Mouse (Mus musculus) kidney, postnatal 10 days (tissue): Measurements from ENCODE around the gene Sqstm1.
"Not testable (repeated sequence)": the region's sequence is repeated elsewhere in the genome, so short reads cannot be mapped to it uniquely, and the experiment has no call there.

Experiments used
- DNase-seq: peaks from one replicate; pipeline ENCODE4 v3.0.0; 2021; ENCODE audit warnings: mixed read lengths

Sqstm1 gene

DNA sequence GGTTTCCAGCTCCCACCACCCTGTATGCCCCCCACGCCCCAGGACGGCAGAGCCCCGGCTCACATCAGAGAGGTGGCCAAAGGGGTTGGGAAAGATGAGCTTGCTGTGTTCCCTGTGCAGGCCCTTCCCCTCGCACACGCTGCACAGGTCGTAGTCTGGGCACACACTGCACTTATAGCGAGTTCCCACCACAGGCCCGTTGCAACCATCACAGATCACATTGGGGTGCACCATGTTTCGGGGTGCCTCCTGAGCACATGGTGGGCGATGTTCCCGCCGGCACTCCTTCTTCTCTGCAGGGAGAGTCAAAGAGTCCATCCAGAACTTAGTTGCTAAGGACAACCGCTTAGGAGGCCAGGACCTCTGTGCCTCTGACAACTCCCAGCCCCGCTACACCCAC is 3.3 kb downstream of the Sqstm1 start:
- DNase-seq: no peak

DNA sequence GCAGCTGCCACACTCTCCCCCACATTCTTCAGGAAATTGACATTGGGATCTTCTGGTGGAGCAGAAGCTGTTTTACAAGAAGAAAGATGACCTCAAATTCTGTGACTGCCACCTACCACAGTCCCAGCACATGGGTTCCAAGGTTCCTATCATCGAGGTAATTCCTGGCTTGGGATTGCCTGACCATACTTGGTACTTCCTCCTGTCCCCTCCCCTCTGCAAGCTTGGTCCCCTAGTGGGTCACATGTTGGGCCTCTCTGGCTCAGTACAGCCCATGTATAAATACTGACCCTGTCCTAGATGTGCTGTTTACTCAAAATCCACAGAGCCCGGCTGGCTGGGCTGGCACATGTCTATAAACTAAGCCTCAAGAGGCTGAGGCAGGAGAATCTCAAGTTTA is 4.6 kb downstream of the Sqstm1 start:
- DNase-seq: no peak

DNA sequence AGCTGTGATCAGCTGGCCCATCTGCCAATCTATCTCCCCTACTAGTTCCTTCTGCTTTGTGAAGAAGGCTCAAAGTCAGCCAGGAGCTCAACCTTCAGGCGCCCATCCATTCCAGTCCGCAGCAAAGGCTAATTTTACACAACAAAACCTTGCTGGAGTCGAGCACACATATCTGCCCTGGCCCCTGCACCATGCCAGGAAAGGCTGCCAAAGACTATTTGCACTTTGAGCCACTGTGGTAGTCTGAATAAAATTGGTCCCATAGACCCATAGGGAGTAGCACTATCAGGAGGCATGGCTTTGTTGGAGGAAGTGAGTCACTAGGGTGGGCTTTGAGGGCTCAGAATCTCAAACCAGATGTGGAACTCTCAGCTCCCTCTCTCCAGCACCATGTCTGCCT is 5.2 kb downstream of the Sqstm1 start:
- DNase-seq: no peak

DNA sequence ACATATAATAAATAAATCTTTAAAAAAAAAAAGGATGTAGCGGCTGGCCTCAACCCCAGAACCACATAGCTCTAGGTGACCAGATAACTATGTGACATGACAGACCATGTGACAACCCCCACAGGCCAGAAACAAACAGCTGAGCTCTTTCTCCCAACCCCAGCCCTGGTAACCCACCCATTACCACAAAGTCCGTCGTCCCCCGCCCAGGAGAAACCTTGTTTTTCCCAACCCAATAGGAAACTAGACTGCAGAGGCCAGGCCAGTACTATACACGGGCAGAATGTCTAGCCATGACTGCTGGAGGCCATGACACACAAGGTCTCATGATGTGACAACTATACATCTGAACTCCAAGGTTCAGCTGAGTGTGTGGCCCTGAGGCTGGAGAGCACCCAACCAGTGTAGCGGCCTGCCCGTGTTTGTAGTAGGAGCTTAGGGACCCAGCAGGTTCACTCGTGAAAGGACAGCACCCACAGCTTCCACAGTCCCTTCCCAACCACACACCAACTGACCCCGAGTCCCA is 7.3 kb downstream of the Sqstm1 start:
- DNase-seq: no peak

DNA sequence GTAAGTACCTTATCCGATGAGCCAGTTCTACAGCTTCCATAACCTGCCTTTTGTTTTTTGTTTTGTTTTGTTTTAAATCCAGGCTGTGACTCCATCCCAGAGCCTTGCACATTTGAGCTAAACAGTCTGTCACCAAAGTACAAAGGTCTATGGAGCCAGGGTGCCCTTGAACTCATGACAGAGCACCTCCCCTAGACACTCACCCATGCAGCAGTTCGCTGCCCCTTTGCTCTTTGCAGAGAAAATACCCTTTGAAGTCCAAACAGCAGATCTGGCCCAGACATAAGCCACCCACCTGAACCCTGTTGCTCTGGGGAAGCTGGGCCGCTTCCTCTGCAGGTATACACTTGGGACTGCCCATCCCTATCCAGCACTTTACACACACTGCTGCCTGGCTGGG is 9.0 kb downstream of the Sqstm1 start:
- no peak for DNase-seq

DNA sequence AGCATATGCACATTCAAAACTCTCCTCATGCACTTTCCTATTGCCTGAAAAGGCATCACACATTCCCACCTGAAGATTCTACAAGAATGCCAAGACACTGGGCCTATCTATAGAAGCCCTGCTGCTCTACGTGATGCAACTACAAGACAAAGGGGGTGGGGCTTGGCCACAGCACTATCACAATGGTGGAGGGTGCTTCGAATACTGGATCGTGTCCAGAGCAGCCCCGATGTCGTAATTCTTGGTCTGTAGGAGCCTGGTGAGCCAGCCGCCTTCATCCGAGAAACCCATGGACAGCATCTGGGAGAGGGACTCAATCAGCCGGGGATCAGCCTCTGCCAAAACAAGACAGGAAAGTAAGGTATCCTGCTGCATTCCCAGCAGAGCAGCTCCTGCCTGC is 10.0 kb downstream of the Sqstm1 start:
- no peak for DNase-seq

DNA sequence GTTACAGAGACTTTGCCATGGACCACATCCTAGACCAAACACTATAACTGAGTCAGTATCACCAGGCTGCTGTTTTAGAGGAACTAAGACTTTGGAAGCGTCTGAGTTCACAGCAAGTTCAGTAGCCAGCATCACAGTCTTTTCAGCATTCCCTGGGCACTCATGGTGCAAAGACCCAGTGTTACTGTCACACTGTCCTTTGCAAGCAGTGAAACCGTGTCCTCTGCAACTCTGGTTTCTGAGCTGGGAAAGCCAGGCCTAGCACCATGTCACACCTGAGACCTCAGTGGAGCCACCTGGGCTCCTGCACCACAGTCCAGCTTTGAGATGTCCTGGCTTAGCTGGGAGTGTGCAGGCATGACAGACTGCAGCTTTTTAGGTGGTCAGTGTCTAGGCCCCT is 11.7 kb downstream of the Sqstm1 start:
- no peak for DNase-seq

DNA sequence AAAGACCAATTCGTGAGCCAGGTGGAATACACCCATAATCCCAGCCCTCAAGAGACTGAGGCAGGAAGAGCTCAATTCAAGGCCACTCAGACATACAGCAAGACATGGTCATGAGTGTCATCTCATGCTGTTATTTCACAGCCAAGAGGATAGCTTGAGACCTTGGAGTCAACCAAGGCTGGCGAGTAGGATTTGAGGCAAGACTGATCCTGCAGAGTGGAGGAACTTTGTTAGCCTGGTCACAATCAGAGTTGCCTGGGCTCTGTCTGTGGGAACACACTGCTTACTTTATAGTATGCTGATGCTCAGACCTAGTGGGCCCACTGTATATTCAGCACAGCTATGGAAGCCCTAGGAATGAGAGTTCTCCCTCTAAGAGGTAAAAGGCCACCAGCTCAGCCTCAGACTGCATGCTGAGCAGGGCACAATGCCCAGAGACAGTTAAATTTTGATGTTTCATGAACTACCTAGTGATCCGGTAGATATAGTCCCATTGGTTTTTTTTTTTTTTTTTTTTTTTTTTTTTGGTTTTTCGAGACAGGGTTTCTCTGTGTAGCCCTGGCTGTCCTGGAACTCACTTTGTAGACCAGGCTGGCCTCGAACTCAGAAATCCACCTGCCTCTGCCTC is 12.3 kb downstream of the Sqstm1 start:
- no peak for DNase-seq

DNA sequence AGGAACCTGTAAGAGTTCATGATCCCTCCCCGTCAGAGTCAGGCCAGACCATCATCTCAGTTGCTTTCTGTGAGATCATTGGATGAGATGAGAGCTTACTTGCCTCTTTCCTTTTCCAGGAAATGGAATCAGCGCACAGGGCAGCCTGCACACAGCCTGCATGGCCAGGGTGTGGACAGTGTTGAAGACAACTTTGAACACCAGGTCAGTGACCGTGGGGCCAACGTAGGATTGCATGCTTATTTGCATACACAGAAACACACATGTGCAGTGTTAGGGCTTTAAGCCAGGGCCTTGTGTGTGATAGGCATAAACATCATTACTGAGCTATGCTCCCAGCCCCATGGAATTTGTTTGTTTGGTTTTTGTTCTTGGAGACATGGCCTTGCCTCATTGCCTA is 13.1 kb downstream of the Sqstm1 start:
- no peak for DNase-seq

DNA sequence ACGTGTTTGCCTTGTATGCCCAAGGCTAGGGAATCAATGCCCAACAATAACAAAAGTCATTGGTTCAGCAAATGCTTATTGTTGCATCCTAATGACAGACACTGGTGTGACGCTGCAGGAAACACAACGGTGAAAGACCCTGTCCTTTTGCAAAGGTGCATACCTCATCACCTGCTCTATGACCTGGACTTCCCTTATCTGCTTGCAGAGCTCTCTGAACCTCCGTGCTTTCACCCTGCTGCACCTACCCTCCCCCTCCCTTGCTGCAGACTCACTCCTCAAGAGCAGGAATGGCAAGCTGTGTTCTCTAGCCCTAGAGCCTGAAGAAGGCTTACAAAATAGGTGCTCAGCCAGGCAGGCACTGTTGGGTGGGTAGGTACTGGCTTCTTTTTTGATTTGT is 15.8 kb downstream of the Sqstm1 start:
- DNase-seq: no peak

DNA sequence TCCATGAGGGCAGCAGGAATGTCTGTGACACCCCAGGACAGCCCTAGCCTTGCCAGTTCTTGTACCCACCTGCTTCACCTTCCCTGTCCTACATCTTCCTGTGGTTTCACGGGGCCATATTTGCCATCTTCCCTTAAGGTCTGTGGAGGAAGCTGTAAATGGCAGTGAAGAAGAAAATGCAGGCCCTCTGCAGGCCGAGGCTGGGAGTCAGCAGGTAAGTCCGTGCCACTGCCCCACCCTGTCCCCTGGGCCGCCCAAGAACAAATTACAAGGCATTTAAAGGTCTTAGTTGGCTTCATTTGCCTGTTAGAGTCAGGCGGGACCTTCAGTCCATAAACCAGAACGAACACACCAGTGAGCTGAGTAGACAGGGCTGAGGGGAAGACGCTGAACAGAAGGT is 16.6 kb downstream of the Sqstm1 start:
- no peak for DNase-seq

DNA sequence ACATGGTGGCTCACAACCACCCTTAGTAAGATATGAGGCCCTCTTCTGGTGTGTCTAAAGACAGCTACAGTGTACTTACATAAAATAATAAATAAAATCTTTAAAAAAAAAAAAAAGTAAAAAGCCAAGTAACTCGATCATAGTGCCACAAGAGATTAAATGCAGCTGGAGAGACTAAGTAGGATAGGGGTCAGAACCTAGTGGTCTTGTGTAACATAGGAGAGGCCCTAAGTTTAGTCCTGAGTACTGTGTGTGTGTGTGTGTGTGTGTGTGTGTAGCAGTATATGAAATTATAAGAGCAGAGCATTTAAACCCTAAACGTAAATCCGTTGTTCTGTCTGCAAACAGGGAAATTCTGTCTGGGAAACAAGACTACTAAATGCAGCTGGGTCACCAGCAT is 18.3 kb downstream of the Sqstm1 start:
- DNase-seq: no peak

DNA sequence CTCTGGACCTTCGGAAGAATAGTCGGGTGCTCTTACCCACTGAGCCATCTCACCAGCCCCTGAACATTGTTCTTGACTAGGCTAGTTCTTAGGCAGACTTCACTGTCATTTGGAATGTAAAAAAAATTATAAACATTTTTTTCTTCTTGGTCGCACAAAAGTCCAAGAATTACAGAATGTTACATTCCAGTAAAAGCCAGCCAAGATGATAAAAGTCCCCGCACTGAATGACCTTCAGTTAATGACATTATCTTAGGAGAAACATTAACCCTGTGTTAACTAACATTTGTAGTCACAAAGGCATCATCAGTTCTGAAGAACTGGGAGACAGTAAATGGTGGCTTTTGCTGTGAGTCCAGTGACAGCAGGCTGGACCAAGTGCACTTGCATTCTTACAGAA is 20.3 kb downstream of the Sqstm1 start:
- DNase-seq: no peak

DNA sequence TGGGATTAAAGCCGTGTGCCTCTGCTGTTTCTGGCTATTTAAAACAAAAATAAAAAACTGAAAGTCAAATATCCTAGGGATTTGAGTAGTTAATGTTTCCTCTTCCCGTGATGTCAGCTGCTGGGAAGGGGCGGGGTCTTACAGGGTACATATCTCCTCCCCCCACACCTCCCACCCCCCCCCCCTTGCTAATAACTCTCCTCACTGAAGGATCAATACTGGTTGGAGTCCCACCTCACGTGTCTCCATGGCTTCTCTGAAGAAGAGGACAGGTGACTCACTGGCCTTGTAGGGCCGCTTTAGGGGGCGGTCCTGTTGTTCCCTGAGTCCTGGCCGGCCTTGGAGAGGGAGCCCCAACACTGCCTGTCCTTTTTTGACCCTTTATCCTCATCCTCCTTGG is 21.9 kb downstream of the Sqstm1 start:
- DNase-seq: no peak

DNA sequence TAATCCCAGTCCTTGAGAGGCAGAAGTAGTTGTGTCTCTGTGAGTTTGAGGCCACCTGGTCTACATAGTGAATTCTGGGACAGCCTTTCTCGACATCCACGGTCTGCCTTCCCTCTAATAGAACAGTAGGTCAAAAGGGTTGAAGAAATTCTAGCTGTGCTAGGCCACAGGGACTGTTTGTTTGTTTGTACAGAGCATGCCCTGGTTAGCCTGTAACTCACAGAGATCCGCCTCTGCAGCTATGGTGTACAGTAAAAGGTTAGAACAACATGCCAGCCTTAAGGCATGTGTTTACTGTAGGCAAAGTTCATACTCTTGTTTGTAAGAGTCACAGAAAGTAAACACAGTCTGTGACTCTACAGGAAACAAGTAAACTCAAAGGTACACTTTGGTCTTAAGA is 25.8 kb downstream of the Sqstm1 start:
- DNase-seq: no peak

DNA sequence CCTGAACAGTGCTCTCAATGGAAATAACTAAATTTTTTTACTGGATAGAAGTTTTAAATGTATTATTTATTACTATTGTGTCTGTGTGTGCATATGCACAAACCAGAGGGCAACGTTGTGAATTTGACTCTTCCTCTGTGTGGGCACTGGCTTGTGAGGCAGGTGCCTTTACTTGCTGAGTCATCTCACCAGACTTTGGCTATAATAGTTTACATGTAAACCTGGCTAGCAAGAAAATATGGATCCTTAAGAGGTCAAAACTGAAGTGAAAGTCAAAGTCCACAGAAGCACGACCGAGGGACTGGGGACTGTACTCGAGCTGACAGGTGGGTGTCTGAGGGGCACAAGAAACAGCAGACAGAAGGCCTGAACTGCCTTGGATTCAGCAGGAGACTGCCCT is 27.9 kb downstream of the Sqstm1 start:
- no peak for DNase-seq

DNA sequence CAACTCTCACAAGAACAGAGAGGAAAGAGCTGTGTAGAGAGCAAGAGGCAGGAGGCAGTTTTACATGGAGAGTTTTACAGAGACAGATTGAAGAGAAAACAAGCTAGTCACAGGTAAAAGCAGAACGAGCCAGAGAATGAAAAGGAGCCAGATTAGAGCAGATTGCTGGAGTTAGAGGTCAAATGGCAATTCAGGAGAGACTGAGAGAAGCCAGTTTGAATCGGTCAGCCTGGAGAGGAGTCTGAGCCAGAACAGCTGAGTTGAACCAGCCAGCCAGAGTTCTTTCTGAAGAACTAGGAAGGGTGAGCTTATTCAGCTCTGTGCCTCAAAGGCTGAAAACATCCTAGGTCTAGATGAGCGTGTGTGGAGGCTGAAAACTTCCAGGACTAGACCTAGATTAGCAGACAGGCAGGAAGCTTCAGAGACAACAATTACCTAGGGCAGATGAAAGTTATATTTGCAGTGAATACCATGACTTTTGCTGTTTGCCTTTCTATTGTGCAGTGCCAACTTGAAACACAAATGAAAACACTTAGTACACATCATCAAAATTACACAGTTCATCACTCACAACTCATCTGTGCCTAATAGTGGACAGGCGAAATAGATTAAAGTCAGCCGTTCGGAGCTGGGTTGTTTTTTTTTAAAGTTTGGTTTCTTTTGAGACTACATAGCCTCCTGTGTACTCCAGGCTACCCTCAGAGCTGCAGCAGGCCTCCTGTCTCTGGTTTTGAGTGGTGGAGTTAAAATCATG is 30.0 kb downstream of the Sqstm1 start:
- no peak for DNase-seq

DNA sequence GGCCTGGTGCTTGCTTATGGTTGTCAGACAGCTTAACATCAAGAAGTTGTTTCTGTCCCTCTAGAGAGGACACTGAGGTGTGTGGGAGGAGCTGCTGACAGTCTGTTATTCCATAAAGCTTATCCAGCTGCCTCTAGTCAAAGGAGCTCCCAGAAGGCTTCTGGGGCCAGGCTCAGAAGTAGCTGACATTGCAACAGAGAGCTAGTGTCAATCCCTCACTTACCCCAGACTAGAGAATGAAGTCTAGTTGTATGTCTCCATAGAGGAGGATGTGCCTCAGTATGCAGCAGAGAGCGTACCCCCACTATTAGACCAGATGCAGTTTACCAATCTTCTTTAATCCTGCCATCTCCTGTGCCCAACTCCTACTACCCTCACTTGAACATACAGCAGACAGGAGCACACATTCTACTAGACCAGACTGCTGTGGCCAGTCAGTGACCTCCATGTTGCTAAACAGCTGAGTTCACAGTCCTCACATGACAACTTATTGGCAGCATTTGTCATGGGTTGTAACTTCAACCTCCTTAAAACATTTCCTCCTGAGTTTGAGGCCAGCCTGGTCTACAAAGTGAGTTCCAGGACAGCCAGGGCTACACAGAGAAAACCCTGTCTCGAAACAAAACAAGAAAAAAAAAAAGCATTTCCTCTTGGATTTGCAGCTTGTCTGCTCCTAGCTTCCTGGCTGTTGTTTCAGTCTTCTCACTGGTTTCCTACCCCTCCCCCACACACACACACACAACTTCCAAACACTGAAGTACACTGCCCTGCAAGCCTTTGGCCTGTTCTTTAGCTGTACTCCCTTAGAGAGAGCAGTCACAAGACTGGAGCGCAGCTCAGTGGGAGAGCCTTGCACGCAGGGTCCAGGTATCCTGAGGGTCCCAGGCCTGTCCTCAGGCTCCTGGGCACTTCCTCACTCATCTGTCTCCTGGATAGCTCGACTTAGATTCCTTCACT is 31.8 kb downstream of the Sqstm1 start:
- DNase-seq: peak; percentile 27

DNA sequence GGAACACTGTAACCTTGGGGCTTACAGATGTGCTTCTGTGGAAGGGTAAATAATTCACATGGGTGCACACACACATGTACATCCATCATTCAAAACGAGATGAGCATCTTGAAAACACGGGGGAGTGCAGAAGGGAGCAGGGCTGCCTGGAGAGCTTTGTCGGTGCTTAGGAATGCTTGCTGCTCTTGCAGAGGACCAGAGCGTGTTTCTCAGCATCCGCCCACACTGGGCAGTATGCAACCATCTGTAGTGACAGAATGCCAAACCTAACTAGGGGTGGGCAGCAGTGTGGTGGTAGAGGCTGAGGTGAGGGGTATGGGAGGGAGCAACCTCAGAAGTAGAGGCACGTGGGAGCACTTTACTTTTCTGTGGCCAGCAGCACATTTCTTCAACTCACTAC is 33.5 kb downstream of the Sqstm1 start:
- no peak for DNase-seq

DNA sequence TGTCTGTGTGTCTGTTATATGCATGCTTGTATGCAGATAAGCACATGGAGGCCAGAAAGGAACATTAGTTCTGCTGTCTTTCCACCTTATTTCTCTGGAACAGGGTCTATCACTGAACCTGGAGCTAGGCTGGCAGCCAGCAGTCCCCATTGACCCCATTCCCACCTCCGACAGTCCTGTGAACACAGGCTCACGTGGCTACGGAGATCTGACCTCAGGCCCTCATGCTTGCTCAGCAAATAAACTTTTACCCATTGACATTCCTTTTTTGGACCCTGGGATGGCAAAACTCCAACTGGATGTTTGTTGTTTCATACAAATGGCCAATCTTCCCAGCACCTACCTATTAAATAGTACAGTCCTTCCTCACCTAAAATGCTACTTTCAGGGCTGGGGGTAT is 34.3 kb downstream of the Sqstm1 start:
- DNase-seq: peak; percentile 59

DNA sequence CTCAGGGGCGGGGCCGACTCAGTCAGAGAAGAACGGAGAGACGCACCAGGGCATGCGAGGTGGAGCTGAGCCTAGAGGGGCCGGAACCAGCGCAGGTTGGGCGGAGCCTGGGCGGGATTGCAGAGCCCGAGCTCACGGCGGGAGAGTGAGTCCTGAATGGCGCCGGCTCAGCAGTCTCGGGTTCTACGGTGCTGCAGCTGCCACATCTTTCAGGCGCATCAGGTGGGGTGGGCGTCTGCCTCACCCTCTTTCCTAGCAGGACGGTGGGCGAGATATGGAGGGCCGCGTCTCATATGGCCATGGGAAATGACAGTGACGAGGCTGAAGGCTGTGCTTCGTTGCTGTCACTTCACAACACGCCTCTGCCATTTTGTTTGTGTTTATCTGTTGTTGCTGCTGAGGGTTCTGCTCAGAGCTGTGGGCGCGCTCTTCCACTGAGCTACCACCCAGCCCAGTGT is 35.9 kb downstream of the Sqstm1 start:
- DNase-seq: peak; percentile 99

DNA sequence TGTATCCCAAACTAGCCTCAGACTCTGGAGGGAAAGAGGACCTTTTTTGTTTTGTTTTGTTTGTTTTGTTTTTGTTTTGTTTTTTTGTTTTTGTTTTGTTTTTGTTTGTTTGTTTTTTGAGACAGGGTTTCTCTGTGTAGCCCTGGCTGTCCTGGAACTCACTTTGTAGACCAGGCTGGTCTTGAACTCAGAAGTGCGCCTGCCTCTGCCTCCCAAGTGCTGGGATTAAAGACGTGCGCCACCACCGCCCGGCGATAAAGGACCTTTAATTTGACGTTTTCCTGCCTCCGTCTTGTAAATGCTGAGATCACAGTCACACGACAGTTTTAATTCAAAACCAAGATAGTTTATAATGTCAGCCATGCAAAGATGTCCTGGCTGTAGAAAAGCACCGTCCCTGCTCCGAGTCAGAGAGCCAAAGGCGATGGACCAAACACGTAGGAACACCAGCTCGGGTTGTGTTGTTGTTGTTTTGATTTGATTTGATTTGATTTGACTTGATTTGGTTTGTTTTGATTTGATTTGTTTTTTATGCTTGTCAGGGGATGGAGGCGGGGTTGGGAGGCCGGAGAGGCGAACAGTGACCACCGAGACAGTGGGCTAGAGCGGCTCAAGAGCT is 36.4 kb downstream of the Sqstm1 start, which contains the start of gene Mrnip:
Mrnip (plus strand) TSS at position 334 of the 619 bp plus-strand sequence.
- DNase-seq: not testable (repeated sequence)

DNA sequence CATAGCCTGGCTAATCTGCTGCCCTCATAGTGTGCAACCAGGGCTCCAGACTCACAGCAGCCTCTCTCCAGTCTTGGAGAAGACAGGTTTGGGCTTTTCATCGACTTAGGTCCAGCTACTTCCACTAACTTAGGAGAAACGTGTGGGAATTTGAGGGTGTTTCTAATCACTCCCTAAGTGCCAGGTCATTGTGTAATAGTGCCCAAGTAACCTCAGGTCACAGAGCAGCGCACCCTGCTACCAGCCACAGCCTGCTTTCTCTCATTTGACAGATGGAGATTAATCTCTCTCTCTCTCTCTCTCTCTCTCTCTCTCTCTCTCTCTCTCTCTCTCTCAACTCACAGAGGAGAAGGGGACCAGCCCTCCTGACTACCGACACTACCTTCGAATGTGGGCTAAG is 42.3 kb downstream of the Sqstm1 start:
- no peak for DNase-seq
